Mouse (Mus musculus) cerebellum, adult 2 months (tissue): ENCODE data around the gene Hist1h2ap. TPM values are rescaled to one million over a fixed set of nuclear protein-coding genes. Genes with fewer than 3 reads are reported as not detected.
A peak's percentile ranks its signal among the peaks of the same experiment; 100 is the strongest.
"Not testable (repeated sequence)": the region's sequence is repeated elsewhere in the genome, so short reads cannot be mapped to it uniquely, and the experiment has no call there.

Experiments used
- DNase-seq, 2 experiments: peaks; one replicate each; pipeline ENCODE4 v3.0.0; 2021
- H3K27ac ChIP-seq: fragments of 200-500 bp; 2 replicates; pipeline ENCODE4 v1.5.1; 2012; ENCODE audit warnings: low read length, control low read depth, inconsistent platforms; ENCODE audit not compliant: insufficient read depth
- H3K27me3 ChIP-seq: fragments of 200-500 bp; 2 replicates; pipeline ENCODE4 v1.6.1; 2012; ENCODE audit warnings: inconsistent platforms, mild to moderate bottlenecking, low read length, moderate library complexity; ENCODE audit not compliant: control insufficient read depth, insufficient read depth
- H3K4me1 ChIP-seq: fragments of 200-500 bp; 2 replicates; pipeline ENCODE4 v1.6.1; 2011; ENCODE audit warnings: low read length; ENCODE audit not compliant: control insufficient read depth, insufficient read depth
- H3K4me3 ChIP-seq: fragments of 200-500 bp; replicated peaks from 2 replicates; pipeline ENCODE3; 2011; ENCODE audit warnings: mild to moderate bottlenecking, low read depth, low read length, control low read depth; ENCODE audit not compliant: insufficient read depth
- CTCF ChIP-seq: fragments of 200-500 bp; IDR thresholded peaks from 2 replicates; pipeline ENCODE4 v1.5.1; 2011; ENCODE audit warnings: low read depth, mild to moderate bottlenecking, control low read depth, low read length, moderate library complexity, borderline replicate concordance; ENCODE audit not compliant: insufficient read depth
- POLR2A ChIP-seq: fragments of 200-500 bp; IDR thresholded peaks from 2 replicates; pipeline ENCODE4 v1.6.1; 2011; ENCODE audit warnings: low read length, control low read depth, borderline replicate concordance; ENCODE audit not compliant: insufficient read depth
- WGBS: fragments of 180-500 bp; shearing (Covaris S2); methylation state at CpG from one replicate; pipeline ENCODE4 v1.1.7; 2018; 5-methylcytosine and 5-hydroxymethylcytosine counted together
- polyA plus RNA-seq: library from polyadenylated mRNA; depleted of rRNA; stranded (reverse); fragments of >200 nt; gene quantifications from 2 replicates; pipeline ENCODE4 v1.2.3, GENCODE M21; 2012

Gene Hist1h2ap
- polyA plus RNA-seq, 1 experiment, result 1.6 TPM

GRCm38 (mm10) chr13:21852215-21852945, 19.1 kb upstream of the Hist1h2ap start:
- peak in 1 of 2 experiments; percentile 43 for DNase-seq
- 43% methylated on average over 3 of the region's 3 CpGs for WGBS
- no peaks in the 10 kb centered on the region; the same call in 1 of the 2 replicates for H3K4me1 ChIP-seq
- no peak overlapping the region for H3K27ac ChIP-seq
- H3K4me3 ChIP-seq, result no peak overlapping the region
- no peak for TF ChIP-seq CTCF
- TF ChIP-seq POLR2A, result no peak
- H3K27me3 ChIP-seq, result no peaks in the 10 kb centered on the region

DNA sequence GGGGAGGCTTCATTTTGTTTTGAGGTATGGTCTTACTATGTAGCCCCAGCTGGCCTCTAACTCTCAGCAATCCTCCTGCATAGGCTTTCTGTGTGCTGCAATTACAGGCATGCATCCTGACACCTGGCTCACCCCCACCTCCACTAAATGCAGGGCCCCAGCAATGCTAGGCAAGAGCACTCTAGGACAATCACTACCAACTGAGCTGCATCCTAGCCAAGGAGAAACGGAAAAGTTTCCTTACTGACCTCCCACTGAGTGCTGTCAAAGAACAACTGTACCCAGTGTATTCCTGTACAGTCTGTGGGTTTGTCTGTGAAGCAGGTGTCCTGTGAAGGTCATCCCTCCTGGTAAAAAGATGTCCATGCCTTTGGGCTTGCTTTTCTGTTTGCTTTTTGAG, 17.4 kb upstream of the Hist1h2ap start:
- 34% methylated on average over 1 of the region's 1 CpGs for WGBS
- not testable (repeated sequence) for DNase-seq, H3K27ac ChIP-seq, H3K4me1 ChIP-seq, H3K27me3 ChIP-seq, H3K4me3 ChIP-seq

DNA sequence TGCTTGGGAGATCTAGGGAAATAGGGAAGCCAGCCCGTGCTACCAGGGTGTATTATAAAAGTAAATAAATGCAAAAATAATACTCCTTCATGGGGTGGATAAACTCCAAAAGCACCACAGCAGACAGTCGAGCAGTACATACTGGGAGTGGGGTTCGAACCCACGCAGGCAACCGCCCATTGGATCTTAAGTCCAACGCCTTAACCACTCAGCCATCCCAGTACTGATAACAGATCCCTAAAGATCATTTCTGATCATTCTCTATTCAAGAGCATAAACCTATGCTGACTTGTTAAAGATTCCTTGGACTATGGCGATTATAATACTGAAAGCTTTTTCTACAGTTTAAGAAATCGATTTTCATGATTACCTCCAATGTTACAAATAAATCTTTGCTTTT, 14.6 kb upstream of the Hist1h2ap start:
- H3K4me3 ChIP-seq, result no peak overlapping the region
- no peak for DNase-seq
- TF ChIP-seq CTCF (no peak), POLR2A (no peak)

DNA sequence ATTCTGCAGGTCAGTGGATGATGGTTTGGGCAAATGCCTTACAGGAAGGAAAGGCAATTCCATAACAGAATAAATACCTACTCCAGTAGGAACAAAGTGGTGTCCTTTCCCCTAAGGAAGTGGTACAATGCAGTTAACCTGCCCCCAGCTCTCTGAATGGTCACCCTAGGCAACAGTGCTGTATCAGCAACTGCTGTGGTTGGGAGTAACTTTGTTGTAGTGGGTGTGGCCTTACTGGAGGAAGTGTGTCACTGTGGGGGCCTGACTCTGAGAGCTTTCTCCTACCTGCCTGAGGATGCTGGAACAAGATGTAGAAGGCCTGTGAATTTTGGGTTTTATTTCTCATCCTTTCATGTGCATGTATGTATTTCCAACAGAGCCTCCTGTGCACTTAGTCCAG, 13.0 kb upstream of the Hist1h2ap start:
- not testable (repeated sequence) for H3K27ac ChIP-seq, DNase-seq, H3K4me3 ChIP-seq

More for the DNA sequence above, 14.6 kb upstream of the Hist1h2ap start:
- 38% methylated on average over 8 of the region's 8 CpGs for WGBS
- no peaks in the 10 kb centered on the region for H3K27me3 ChIP-seq
- no peaks in the 10 kb centered on the region; the same call in 1 of the 2 replicates for H3K4me1 ChIP-seq
- no peak overlapping the region for H3K27ac ChIP-seq

GRCm38 (mm10) chr13:21840508-21840907, 7.2 kb upstream of the Hist1h2ap start:
- not testable (repeated sequence) for DNase-seq, H3K4me3 ChIP-seq, H3K27ac ChIP-seq, H3K27me3 ChIP-seq, H3K4me1 ChIP-seq
- no CpG with 5 or more reads among the region's 4 CpGs for WGBS

More for the DNA sequence above, 13.0 kb upstream of the Hist1h2ap start:
- not testable (repeated sequence) for H3K27me3 ChIP-seq, H3K4me1 ChIP-seq

DNA sequence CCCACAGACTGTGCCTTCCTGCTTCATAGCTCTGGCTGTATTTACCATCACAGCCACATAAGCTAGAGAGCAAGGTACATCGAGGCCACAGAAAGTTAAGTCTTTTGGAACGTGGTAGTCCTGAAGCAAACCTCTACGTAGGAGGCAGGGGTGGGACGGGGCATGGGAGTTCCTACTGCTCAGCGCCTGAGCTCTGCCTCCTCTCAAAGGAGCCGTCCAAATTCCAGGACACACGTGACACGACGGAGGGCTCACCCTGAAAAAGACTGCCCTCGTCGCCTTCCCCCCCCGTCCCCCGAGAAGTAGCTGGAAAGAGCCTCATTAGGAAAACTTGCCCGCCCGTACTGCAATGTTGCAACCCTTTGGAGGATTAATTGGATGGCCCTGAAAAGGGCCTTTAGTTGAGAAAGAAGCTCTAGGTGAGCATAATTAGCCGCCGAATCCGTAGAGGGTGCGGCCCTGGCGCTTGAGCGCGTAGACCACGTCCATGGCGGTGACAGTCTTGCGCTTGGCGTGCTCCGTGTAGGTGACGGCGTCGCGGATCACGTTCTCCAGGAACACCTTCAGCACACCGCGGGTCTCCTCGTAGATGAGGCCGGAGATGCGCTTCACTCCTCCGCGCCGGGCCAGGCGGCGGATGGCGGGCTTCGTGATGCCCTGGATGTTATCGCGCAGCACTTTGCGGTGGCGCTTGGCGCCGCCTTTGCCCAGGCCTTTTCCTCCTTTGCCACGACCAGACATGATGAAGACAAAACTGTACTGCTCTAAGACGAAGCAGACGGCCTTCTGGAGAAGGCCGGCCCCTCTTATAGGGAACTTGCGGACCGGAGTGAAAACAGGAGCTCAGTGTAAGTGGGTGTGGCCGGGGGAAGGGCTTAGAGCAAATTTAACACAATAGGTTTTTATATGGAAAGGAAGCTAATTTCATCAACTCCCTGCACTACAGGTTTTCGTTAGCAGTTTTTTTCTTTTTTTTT, 1.6 kb downstream of the Hist1h2ap start, which contains the start of gene Hist1h4n:
Gene Hist1h4n, minus strand, starts transcription at position 779 of the 977 bp plus-strand sequence.
- peak; percentile 28; the same call in 1 of the 2 replicates for TF ChIP-seq POLR2A
- H3K27ac ChIP-seq, H3K4me1 ChIP-seq, H3K27me3 ChIP-seq, H3K4me3 ChIP-seq: not testable (repeated sequence)
- peak; percentile 57 to 58 for DNase-seq
- WGBS, result under 1% methylated on average over 24 of the region's 58 CpGs

- Histone ChIP-seq H3K27ac (no peak overlapping the region), H3K4me1 (no peaks in the 10 kb centered on the region), H3K4me3 (no peak overlapping the region), H3K27me3 (no peaks in the 10 kb centered on the region)
- 93% methylated on average over 10 of the region's 10 CpGs for WGBS
- TF ChIP-seq CTCF, result no peak
- TF ChIP-seq POLR2A, result no peak
- DNase-seq, result no peak
These were observed 3.0 kb downstream of the Hist1h2ap start for GRCm38 (mm10) chr13:21830344-21830743.

DNA sequence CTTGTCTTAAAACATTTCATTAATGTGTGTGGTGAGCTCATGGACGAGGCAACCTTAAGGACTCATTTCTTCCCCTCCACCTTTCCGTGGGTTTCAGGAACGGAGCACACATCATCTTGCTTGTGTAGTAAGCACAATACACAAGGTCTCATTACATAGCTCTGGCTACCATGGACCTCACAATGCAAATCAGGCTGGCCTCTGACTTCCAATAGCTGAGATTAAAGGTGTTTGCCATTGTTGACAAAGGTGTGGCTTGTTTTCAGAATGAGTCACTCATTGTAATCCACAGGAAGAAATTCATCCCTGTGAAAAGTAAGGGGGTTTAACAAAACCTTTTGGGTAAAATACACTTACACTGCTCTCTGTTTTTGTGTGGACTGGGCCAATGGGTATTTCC, 4.8 kb downstream of the Hist1h2ap start:
- Histone ChIP-seq H3K4me3 (no peak overlapping the region), H3K27ac (no peak overlapping the region), H3K4me1 (no peaks in the 10 kb centered on the region), H3K27me3 (no peaks in the 10 kb centered on the region)
- TF ChIP-seq POLR2A (no peak), CTCF (no peak)
- 91% methylated on average over 3 of the region's 3 CpGs for WGBS
- no peak for DNase-seq

DNA sequence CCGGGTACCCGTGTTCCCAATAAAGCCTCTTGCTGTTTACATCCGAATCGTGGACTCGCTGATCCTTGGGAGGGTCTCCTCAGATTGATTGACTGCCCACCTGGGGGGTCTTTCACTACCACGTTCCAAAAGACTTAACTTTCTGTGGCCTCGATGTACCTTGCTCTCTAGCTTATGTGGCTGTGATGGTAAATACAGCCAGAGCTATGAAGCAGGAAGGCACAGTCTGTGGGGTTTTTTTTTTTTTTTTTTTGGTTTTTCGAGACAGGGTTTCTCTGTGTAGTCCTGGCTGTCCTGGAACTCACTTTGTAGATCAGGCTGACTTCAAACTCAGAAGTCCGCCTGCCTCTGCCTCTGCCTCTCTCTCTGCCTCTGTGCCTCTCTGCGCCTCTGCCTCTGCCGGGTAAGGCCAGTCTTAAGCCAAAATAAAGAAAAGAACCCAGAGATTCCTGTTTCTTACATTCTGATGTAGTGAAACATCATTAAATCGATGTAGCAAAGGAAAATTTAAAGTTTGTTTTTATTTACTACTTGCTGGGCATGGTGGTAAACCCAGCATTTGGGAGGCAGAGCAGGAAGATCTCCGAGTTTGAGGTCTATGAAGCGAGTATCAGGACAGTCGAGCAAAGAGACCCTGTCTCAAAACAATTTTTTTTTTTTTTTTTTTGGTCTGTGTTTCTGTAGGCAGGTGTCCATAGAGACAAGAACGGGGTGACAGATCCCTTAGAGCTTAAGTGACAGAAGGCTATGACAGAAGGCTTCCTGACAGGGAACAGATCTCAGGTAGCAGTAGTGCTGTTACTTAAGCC, 13.0 kb downstream of the Hist1h2ap start:
- not testable (repeated sequence) for DNase-seq, H3K4me1 ChIP-seq, H3K4me3 ChIP-seq, H3K27ac ChIP-seq, H3K27me3 ChIP-seq
- WGBS, result 49% methylated on average over 7 of the region's 16 CpGs

- not testable (repeated sequence) for H3K27me3 ChIP-seq, H3K4me3 ChIP-seq, H3K4me1 ChIP-seq, H3K27ac ChIP-seq, DNase-seq
- under 1% methylated on average over 14 of the region's 14 CpGs for WGBS
These were observed 21.2 kb downstream of the Hist1h2ap start for GRCm38 (mm10) chr13:21812092-21812491.

- no CpG with 5 or more reads among the region's 24 CpGs for WGBS
- H3K4me3 ChIP-seq, H3K4me1 ChIP-seq, H3K27ac ChIP-seq, H3K27me3 ChIP-seq: not testable (repeated sequence)
- peak; percentile 60 to 62 for DNase-seq
These were observed 21.8 kb downstream of the Hist1h2ap start, which contains the start of gene Hist1h4m for GRCm38 (mm10) chr13:21811539-21811938. Gene Hist1h4m, plus strand, starts transcription at chr13:21811746.
